Mouse (Mus musculus) MEL (cell line): Measurements from ENCODE around the gene Cox5b. TPM values are rescaled to one million over a fixed set of nuclear protein-coding genes. Genes with fewer than 3 reads are reported as not detected.

Experiments used
- DNase-seq: peaks from one replicate; pipeline ENCODE4 v3.0.0; 2011; ENCODE audit warnings: low read depth, low spot score
- H3K27ac ChIP-seq: 2 replicates; pipeline ENCODE4 v1.5.1; 2012; ENCODE audit warnings: low read depth, mild to moderate bottlenecking, control low read depth, low read length, moderate library complexity; ENCODE audit not compliant: control insufficient read depth
- H3K27me3 ChIP-seq, 2 experiments: fragments of 150-350 bp in 1 of 2; sonication (generic) in 1 of 2; 2 replicates each; pipeline ENCODE4 v1.6.1; 2012; ENCODE audit warnings: low read length in 2 of 2, mild to moderate bottlenecking in 2 of 2, improper control_type of control experiment in 1 of 2, moderate library complexity in 1 of 2; ENCODE audit not compliant: insufficient read depth in 2 of 2, control insufficient read depth in 1 of 2
- H3K36me3 ChIP-seq, 2 experiments: 2 replicates each; pipeline ENCODE4 v1.6.1; 2012 to 2014; ENCODE audit warnings: low read length in 2 of 2, improper control_type of control experiment in 1 of 2, inconsistent platforms in 1 of 2, mild to moderate bottlenecking in 1 of 2; ENCODE audit not compliant: insufficient read depth in 2 of 2, control insufficient read depth in 1 of 2
- H3K4me1 ChIP-seq, 2 experiments: fragments of 150-350 bp in 1 of 2; sonication (generic) in 1 of 2; 2 replicates each; pipeline ENCODE4 v1.6.1; 2012; ENCODE audit warnings: low read length in 2 of 2, improper control_type of control experiment in 1 of 2, mild to moderate bottlenecking in 1 of 2; ENCODE audit not compliant: insufficient read depth in 2 of 2, control insufficient read depth in 1 of 2
- H3K4me3 ChIP-seq, 2 experiments: fragments of 150-350 bp in 1 of 2; sonication (generic) in 1 of 2; 2 replicates each; pipeline ENCODE4 v1.5.1; 2012; ENCODE audit warnings: low read depth in 2 of 2, low read length in 2 of 2, mild to moderate bottlenecking in 2 of 2, moderate library complexity in 2 of 2, control low read depth in 1 of 2, improper control_type of control experiment in 1 of 2; ENCODE audit not compliant: control insufficient read depth in 1 of 2, insufficient read depth in 1 of 2
- H3K79me2 ChIP-seq: 2 replicates; pipeline ENCODE4 v1.6.1; 2012; ENCODE audit warnings: mild to moderate bottlenecking, low read length, moderate library complexity; ENCODE audit not compliant: control insufficient read depth, poor library complexity, insufficient read depth
- H3K9ac ChIP-seq: 2 replicates; pipeline ENCODE4 v1.6.1; 2012; ENCODE audit warnings: low read depth, mild to moderate bottlenecking, control low read depth, low read length, moderate library complexity; ENCODE audit not compliant: control insufficient read depth, poor library complexity, severe bottlenecking
- H3K9me3 ChIP-seq: fragments of 150-350 bp; sonication (generic); replicated peaks from 2 replicates; pipeline ENCODE4 v1.6.1; 2012; ENCODE audit warnings: mild to moderate bottlenecking, low read length, improper control_type of control experiment, moderate library complexity; ENCODE audit not compliant: insufficient read depth
- BHLHE40 ChIP-seq: IDR thresholded peaks from 2 replicates; pipeline ENCODE4 v1.6.1; 2012; ENCODE audit warnings: low read depth, mild to moderate bottlenecking, inconsistent platforms, low read length, improper control_type of control experiment, borderline replicate concordance
- CHD2 ChIP-seq: IDR thresholded peaks from 2 replicates; pipeline ENCODE4 v1.6.1; 2011; ENCODE audit warnings: low read length, improper control_type of control experiment
- CTCF ChIP-seq, 3 experiments: IDR thresholded peaks in 2 of 3; conservative IDR thresholded peaks in 1 of 3; 2 replicates each; pipeline ENCODE4 v1.5.1; 2011 to 2012; ENCODE audit warnings: low read length in 3 of 3, low read depth in 2 of 3, mild to moderate bottlenecking in 2 of 3, improper control_type of control experiment in 1 of 3, inconsistent platforms in 1 of 3, mixed read lengths in 1 of 3, moderate library complexity in 1 of 3; ENCODE audit not compliant: control insufficient read depth in 1 of 3, insufficient read depth in 1 of 3, poor library complexity in 1 of 3, severe bottlenecking in 1 of 3
- EP300 ChIP-seq, 2 experiments: IDR thresholded peaks; 2 replicates each; pipeline ENCODE4 v1.6.1; 2011; ENCODE audit warnings: improper control_type of control experiment in 2 of 2, low read length in 2 of 2, low read depth in 1 of 2, mild to moderate bottlenecking in 1 of 2
- ETS1 ChIP-seq: IDR thresholded peaks from 2 replicates; pipeline ENCODE4 v1.6.1; 2012; ENCODE audit warnings: low read depth, mild to moderate bottlenecking, inconsistent platforms, low read length, improper control_type of control experiment, moderate library complexity
- GATA1 ChIP-seq: IDR thresholded peaks from 2 replicates; pipeline ENCODE4 v1.6.1; 2011; ENCODE audit warnings: low read depth, low read length, improper control_type of control experiment
- MXI1 ChIP-seq: IDR thresholded peaks from 2 replicates; pipeline ENCODE4 v1.6.1; 2011; ENCODE audit warnings: mild to moderate bottlenecking, low read depth, low read length, improper control_type of control experiment
- MYB ChIP-seq: IDR thresholded peaks from 2 replicates; pipeline ENCODE4 v1.6.1; 2011; ENCODE audit warnings: mild to moderate bottlenecking, low read depth, low read length, improper control_type of control experiment
- NRF1 ChIP-seq: IDR thresholded peaks from 2 replicates; pipeline ENCODE4 v1.6.1; 2014; ENCODE audit warnings: low read depth, mild to moderate bottlenecking, inconsistent platforms, low read length, improper control_type of control experiment, moderate library complexity; ENCODE audit not compliant: poor library complexity, insufficient read depth, severe bottlenecking
- POLR2A ChIP-seq, 2 experiments: IDR thresholded peaks; 2 replicates each; pipeline ENCODE4 v1.6.1; 2011 to 2012; ENCODE audit warnings: low read length in 2 of 2, mild to moderate bottlenecking in 2 of 2, control low read depth in 1 of 2, improper control_type of control experiment in 1 of 2, low read depth in 1 of 2, moderate library complexity in 1 of 2; ENCODE audit not compliant: control insufficient read depth in 1 of 2, insufficient read depth in 1 of 2, poor library complexity in 1 of 2
- POLR2AphosphoS5 ChIP-seq: IDR thresholded peaks from 2 replicates; pipeline ENCODE4 v1.6.1; 2012; ENCODE audit warnings: low read depth, borderline replicate concordance, mild to moderate bottlenecking, inconsistent platforms, low read length, moderate library complexity, mixed read lengths
- RCOR1 ChIP-seq: IDR thresholded peaks from 2 replicates; pipeline ENCODE4 v1.6.1; 2012; ENCODE audit warnings: low read depth, mild to moderate bottlenecking, inconsistent platforms, low read length, improper control_type of control experiment
- SMC3 ChIP-seq: IDR thresholded peaks from 2 replicates; pipeline ENCODE4 v1.6.1; 2011; ENCODE audit warnings: low read depth, low read length, improper control_type of control experiment
- TAL1 ChIP-seq: IDR thresholded peaks from 2 replicates; pipeline ENCODE4 v1.6.1; 2012; ENCODE audit warnings: mild to moderate bottlenecking, inconsistent platforms, low read length, moderate library complexity, mixed read lengths
- TBP ChIP-seq: IDR thresholded peaks from 2 replicates; pipeline ENCODE4 v1.8.0; 2011; ENCODE audit warnings: low read depth, low read length, improper control_type of control experiment
- TCF12 ChIP-seq: IDR thresholded peaks from 2 replicates; pipeline ENCODE4 v1.6.1; 2014; ENCODE audit warnings: low read depth, mild to moderate bottlenecking, inconsistent platforms, low read length, improper control_type of control experiment, moderate library complexity
- USF1 ChIP-seq: IDR thresholded peaks from 2 replicates; pipeline ENCODE4 v1.6.1; 2014; ENCODE audit warnings: low read depth, mild to moderate bottlenecking, inconsistent platforms, low read length, improper control_type of control experiment, moderate library complexity
- ZC3H11A ChIP-seq: IDR thresholded peaks from 2 replicates; pipeline ENCODE4 v1.6.1; 2012; ENCODE audit warnings: low read depth, mild to moderate bottlenecking, inconsistent platforms, low read length, improper control_type of control experiment
- polyA plus RNA-seq, 2 experiments: library from polyadenylated mRNA; stranded (reverse) in 1 of 2; unstranded in 1 of 2; fragments of >175 nt in 1 of 2; fragments of >200 nt in 1 of 2; gene quantifications; 2 replicates each; pipeline versions ENCODE4 v1.2.1 to v1.2.4; 2012; ENCODE audit warnings: low replicate concordance in 2 of 2, low read depth in 1 of 2; ENCODE audit not compliant: insufficient read length in 2 of 2, insufficient read depth in 1 of 2, missing spikeins in 1 of 2
- total RNA-seq: library from RNA; depleted of rRNA; stranded (reverse); fragments of 300-350 nt; gene quantifications from 2 replicates; pipeline ENCODE4 v1.2.3, GENCODE M21; 2012

The Cox5b gene
- total and polyA plus RNA-seq, 3 experiments, result 541 to 1,152 TPM; not detected in 1

- Histone ChIP-seq H3K27me3 (0 out of 4 replicates have a peak, but pooled peaks cover 0 to 3% of the 10 kb centered on the region in 2 experiments), H3K9me3 (no peaks in the 10 kb centered on the region), H3K9ac (no peak overlapping the region), H3K4me1 (peaks cover 0 to 12% of the 10 kb centered on the region in 2 experiments; a peak in 1 of 4 replicates)
- DNase-seq, result peak; percentile 67
- TF ChIP-seq RCOR1 (0 out of 2 replicates have a peak, but pooled peaks have one; percentile 18), TBP (no peak), EP300 (IDR thresholded peaks at IDR 0.05; ENCODE audit: low read depth in 1 of 2, low read length in 2 of 2) (peak; percentile 26 to 49; a peak in 2 of 4 replicates), CTCF (IDR thresholded peaks at IDR 0.05 in 2 of 3, conservative IDR thresholded peaks at IDR 0.05 in 1 of 3; ENCODE audit: control insufficient read depth in 1 of 3, insufficient read depth in 1 of 3, low read depth in 2 of 3, low read length in 3 of 3, poor library complexity in 1 of 3, severe bottlenecking in 1 of 3) (no peak), TAL1 (peak; percentile 12; the same call in 1 of the 2 replicates), ETS1 (0 out of 2 replicates have a peak, but pooled peaks have one; percentile 7), GATA1 (0 out of 2 replicates have a peak, but pooled peaks have one; percentile 32), SMC3 (no peak)
- TF ChIP-seq, all 39 proteins: peak for 5
- Histone ChIP-seq H3K4me3 (peak overlapping the region in 1 of 2 experiments; percentile 25; a peak in 1 of 4 replicates), H3K36me3 (peaks cover 2 to 13% of the 10 kb centered on the region in 2 experiments), H3K27ac (no peak overlapping the region), H3K79me2 (peaks cover 25% of the 10 kb centered on the region)
Measured at GRCm38 (mm10) chr1:36711104-36711503, 19.9 kb downstream of the Cox5b start.

GRCm38 (mm10) chr1:36714311-36714710 lies 23.1 kb downstream of the Cox5b start, which contains the start of gene Actr1b:
Actr1b (minus strand) TSS chr1:36714422.
- Histone ChIP-seq H3K4me3 (no peak within 1 kb of the TSS), H3K36me3 (peaks cover 0 to 5% of the 10 kb centered on the region in 2 experiments; a peak in 1 of 4 replicates), H3K27ac (no peak within 1 kb of the TSS), H3K4me1 (peaks cover 0 to 5% of the 10 kb centered on the region in 2 experiments; a peak in 1 of 4 replicates), H3K27me3 (peaks cover 0 to 9% of the 10 kb centered on the region in 2 experiments; a peak in 2 of 4 replicates), H3K79me2 (peaks cover 4% of the 10 kb centered on the region), H3K9ac (no peak within 1 kb of the TSS), H3K9me3 (no peaks in the 10 kb centered on the region)
- TF ChIP-seq TCF12 (no peak), BHLHE40 (no peak)
- DNase-seq, result no peak

GRCm38 (mm10) chr1:36718786-36719185 lies 27.5 kb downstream of the Cox5b start:
- Histone ChIP-seq H3K4me3 (no peak overlapping the region), H3K79me2 (no peaks in the 10 kb centered on the region), H3K4me1 (no peaks in the 10 kb centered on the region), H3K9ac (no peak overlapping the region), H3K27ac (no peak overlapping the region), H3K9me3 (no peaks in the 10 kb centered on the region), H3K27me3 (peaks cover 0 to 11% of the 10 kb centered on the region in 2 experiments; a peak in 2 of 4 replicates), H3K36me3 (no peaks in the 10 kb centered on the region)
- TF ChIP-seq ZC3H11A (no peak), USF1 (no peak), CTCF (IDR thresholded peaks at IDR 0.05 in 2 of 3, conservative IDR thresholded peaks at IDR 0.05 in 1 of 3; ENCODE audit: control insufficient read depth in 1 of 3, insufficient read depth in 1 of 3, low read depth in 2 of 3, low read length in 3 of 3, poor library complexity in 1 of 3, severe bottlenecking in 1 of 3) (no peak), POLR2A (IDR thresholded peaks at IDR 0.05; ENCODE audit: control insufficient read depth in 1 of 2, insufficient read depth in 1 of 2, low read depth in 1 of 2, low read length in 2 of 2, poor library complexity in 1 of 2) (no peak), NRF1 (no peak), TAL1 (no peak), POLR2AphosphoS5 (no peak), EP300 (IDR thresholded peaks at IDR 0.05; ENCODE audit: low read depth in 1 of 2, low read length in 2 of 2) (no peak), CHD2 (no peak), MXI1 (no peak), MYB (no peak)
- no peak for DNase-seq
